Mouse (Mus musculus): Measurements from ENCODE around the gene Chaf1b.

Chaf1b gene

GRCm38 (mm10) chr16:93883423-93884085 is at the start of gene Chaf1b:
Gene Chaf1b, plus strand, starts transcription at chr16:93883901.
- DNase-seq (ENCODE audit: low read depth) = peak; percentile 83

- DNase-seq (ENCODE audit: low read depth) = no peak
Measured at GRCm38 (mm10) chr16:93834076-93834475, 49.6 kb upstream of the Chaf1b start.

GRCm38 (mm10) chr16:93839049-93839448 is 44.7 kb upstream of the Chaf1b start:
- no peak for DNase-seq (ENCODE audit: low read depth)

- no peak for DNase-seq (ENCODE audit: low read depth)
Measured at GRCm38 (mm10) chr16:93850527-93850926, 33.2 kb upstream of the Chaf1b start.

- DNase-seq (ENCODE audit: low read depth) = no peak
Measured at GRCm38 (mm10) chr16:93859967-93860366, 23.7 kb upstream of the Chaf1b start.

- no peak for DNase-seq (ENCODE audit: low read depth)
Measured at GRCm38 (mm10) chr16:93860686-93861085, 23.0 kb upstream of the Chaf1b start.

GRCm38 (mm10) chr16:93874841-93875240 is 8.9 kb upstream of the Chaf1b start:
- DNase-seq (ENCODE audit: low read depth) = no peak

GRCm38 (mm10) chr16:93877612-93878380 is 5.9 kb upstream of the Chaf1b start:
- no peak for DNase-seq (ENCODE audit: low read depth)

GRCm38 (mm10) chr16:93884086-93884721 is 503 bp downstream of the Chaf1b start:
- DNase-seq (ENCODE audit: low read depth) = no peak

GRCm38 (mm10) chr16:93884722-93885113 is 1.0 kb downstream of the Chaf1b start:
- DNase-seq (ENCODE audit: low read depth) = no peak

GRCm38 (mm10) chr16:93888481-93888880 is 4.8 kb downstream of the Chaf1b start:
- DNase-seq (ENCODE audit: low read depth) = no peak

- DNase-seq (ENCODE audit: low read depth) = no peak
Measured at GRCm38 (mm10) chr16:93890948-93891604, 7.4 kb downstream of the Chaf1b start.

GRCm38 (mm10) chr16:93893285-93893684 is 9.6 kb downstream of the Chaf1b start:
- no peak for DNase-seq (ENCODE audit: low read depth)

- DNase-seq (ENCODE audit: low read depth) = no peak
Measured at GRCm38 (mm10) chr16:93903027-93903426, 19.3 kb downstream of the Chaf1b start.

GRCm38 (mm10) chr16:93906156-93907014 is 22.7 kb downstream of the Chaf1b start:
- DNase-seq (ENCODE audit: low read depth) = peak; percentile 35

- no peak for DNase-seq (ENCODE audit: low read depth)
Measured at GRCm38 (mm10) chr16:93907761-93908160, 24.1 kb downstream of the Chaf1b start.

GRCm38 (mm10) chr16:93908196-93908595 is 24.5 kb downstream of the Chaf1b start:
- DNase-seq (ENCODE audit: low read depth) = no peak

- no peak for DNase-seq (ENCODE audit: low read depth)
Measured at GRCm38 (mm10) chr16:93909936-93910335, 26.2 kb downstream of the Chaf1b start.

- no peak for DNase-seq (ENCODE audit: low read depth)
Measured at GRCm38 (mm10) chr16:93910735-93911665, 27.3 kb downstream of the Chaf1b start.

GRCm38 (mm10) chr16:93912158-93912557 is 28.5 kb downstream of the Chaf1b start:
- DNase-seq (ENCODE audit: low read depth) = peak; percentile 58
